Mouse (Mus musculus) adrenal gland, postnatal 0 days (tissue): ENCODE data around the gene Olfr1170. TPM values are rescaled to one million over a fixed set of nuclear protein-coding genes. Genes with fewer than 3 reads are reported as not detected.

Experiments used
- polyA plus RNA-seq: library from polyadenylated mRNA; unstranded; fragments of >200 nt; fragmentation: Nextera tagmentation; extraction: Ambion mirVana; gene quantifications from 2 replicates; pipeline ENCODE4 v1.2.1, GENCODE M21; 2015

Olfr1170 gene
- polyA plus RNA-seq: not detected in 2 replicates

DNA sequence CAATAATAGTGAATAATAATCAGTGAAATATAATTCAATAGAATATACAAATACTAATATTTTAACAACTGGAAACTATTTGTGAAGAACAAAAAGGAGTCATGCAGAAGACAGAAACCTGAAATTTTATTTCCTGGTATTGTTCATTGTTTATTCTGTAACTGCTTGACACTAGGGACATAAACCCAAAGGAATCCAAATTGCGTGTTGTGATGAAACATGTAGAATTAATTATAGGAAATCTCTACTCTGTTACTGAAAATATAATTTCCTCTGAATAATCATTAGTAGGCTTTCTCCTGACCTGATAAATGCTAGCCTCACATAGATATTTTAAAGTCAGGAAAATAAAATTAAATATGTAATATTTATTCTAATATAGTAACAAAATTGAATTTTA is at the start of gene Olfr1170:
Olfr1170 (minus strand) TSS at position 101 of the 400 bp plus-strand sequence.

DNA sequence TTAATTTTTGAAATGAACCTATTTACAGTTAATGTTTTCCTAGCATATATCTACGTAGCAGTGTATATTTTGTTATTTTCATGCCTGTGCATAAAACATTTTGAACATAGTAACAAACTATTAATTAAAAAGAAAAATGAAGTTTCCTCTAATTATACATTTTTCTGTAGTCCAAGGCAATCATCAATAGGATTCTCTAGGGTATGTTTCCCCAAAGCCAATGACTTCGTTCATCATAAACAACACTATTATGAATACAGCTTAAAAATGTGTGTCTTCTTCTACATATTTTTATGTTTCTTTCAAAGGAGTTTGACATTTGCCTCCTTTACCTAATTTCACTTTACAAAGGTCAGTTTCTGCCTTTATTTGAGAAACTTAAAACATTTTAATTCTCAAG is 46.6 kb downstream of the Olfr1170 start, which contains the start of gene Olfr1168:
Olfr1168 (plus strand) TSS at position 301 of the 400 bp plus-strand sequence.

Other genes with a start within 250 kb of the Olfr1170 start
- not detected in 2 replicates for gene Olfr1158, start 238.2 kb downstream of the Olfr1170 start, polyA plus RNA-seq
- gene Olfr1160, start 220.1 kb downstream of the Olfr1170 start, polyA plus RNA-seq: not detected in 2 replicates
- gene Olfr1161, start 205.6 kb downstream of the Olfr1170 start, polyA plus RNA-seq: not detected in 2 replicates
- gene Olfr73, start 190.6 kb downstream of the Olfr1170 start, polyA plus RNA-seq: 0.04 TPM in 1 of 2 replicates, not detected in the other
- gene Olfr1162, start 177.2 kb downstream of the Olfr1170 start, polyA plus RNA-seq: not detected in 2 replicates
- not detected in 2 replicates for gene Olfr1163, start 156.5 kb downstream of the Olfr1170 start, polyA plus RNA-seq
- not detected in 2 replicates for gene Olfr1164, start 134.4 kb downstream of the Olfr1170 start, polyA plus RNA-seq
- not detected in 2 replicates for gene Olfr1166, start 100.1 kb downstream of the Olfr1170 start, polyA plus RNA-seq
- gene Olfr1167, start 73.1 kb downstream of the Olfr1170 start, polyA plus RNA-seq: not detected in 2 replicates
- not detected in 2 replicates for gene Olfr1168, start 46.5 kb downstream of the Olfr1170 start, polyA plus RNA-seq
- not detected in 2 replicates for gene Olfr1173, start 51.5 kb upstream of the Olfr1170 start, polyA plus RNA-seq
- not detected in 2 replicates for gene Olfr1174-ps, start 86.8 kb upstream of the Olfr1170 start, polyA plus RNA-seq
- gene Olfr1175-ps, start 98.9 kb upstream of the Olfr1170 start, polyA plus RNA-seq: not detected in 2 replicates
- gene Olfr1176, start 108.4 kb upstream of the Olfr1170 start, polyA plus RNA-seq: not detected in 2 replicates
- not detected in 2 replicates for gene Olfr1177-ps, start 118.2 kb upstream of the Olfr1170 start, polyA plus RNA-seq
- gene Olfr1178, start 158.7 kb upstream of the Olfr1170 start, polyA plus RNA-seq: not detected in 2 replicates
- not detected in 2 replicates for gene Olfr1179, start 178.1 kb upstream of the Olfr1170 start, polyA plus RNA-seq
- gene Olfr1180, start 190.8 kb upstream of the Olfr1170 start, polyA plus RNA-seq: not detected in 2 replicates
- not detected in 2 replicates for gene Olfr1181, start 197.8 kb upstream of the Olfr1170 start, polyA plus RNA-seq
- not detected in 2 replicates for gene Gm13757, start 220.8 kb upstream of the Olfr1170 start, polyA plus RNA-seq
- gene Olfr1183, start 226.5 kb upstream of the Olfr1170 start, polyA plus RNA-seq: not detected in 2 replicates